8 mouse cellular contexts compared by ENCODE assay signal in genomic region chr16:76370041-76370715, GRCm38 (mm10). TPM values are rescaled to one million over a fixed set of nuclear protein-coding genes. Genes with fewer than 3 reads are reported as not detected.
A peak's percentile ranks its signal among the peaks of the same experiment; 100 is the strongest.
DNase-seq lines count a peak whose midpoint lies in the region; ATAC-seq and TF ChIP-seq lines count a peak whose summit lies in the region.

No protein-coding gene starts in this region.

- H3K9me3 ChIP-seq in embryonic facial prominence, embryonic 14.5 days (ENCODE audit: control insufficient read depth, low read length): no peaks in the 10 kb centered on the region
- no peaks in the 10 kb centered on the region for H3K9me3 ChIP-seq in hindbrain, embryonic 13.5 days
- no peaks in the 10 kb centered on the region for H3K9me3 ChIP-seq in liver, embryonic 13.5 days (replicated peaks)
- H3K9me3 ChIP-seq in neural tube, embryonic 13.5 days: no peaks in the 10 kb centered on the region

- intact Hi-C loops in heart, postnatal 25 days (cut with DNase I): loop anchor here (2.0 to 10.0 kb wide), 9 partner anchors 62 to 645 kb away; partner anchors contain the start of genes Hspa13 and Usp25

- H3K27ac ChIP-seq in bone marrow, adult 2 months (ENCODE audit: control insufficient read depth, insufficient read depth, low read depth, low read length, poor library complexity): no peak overlapping the region
- no peak overlapping the region for H3K27ac ChIP-seq in embryonic facial prominence, embryonic 14.5 days (replicated peaks; ENCODE audit: low read depth, low read length)
- no peak overlapping the region for H3K27ac ChIP-seq in hindbrain, embryonic 13.5 days
- peak overlapping the region; percentile 95 for H3K27ac ChIP-seq in liver, embryonic 13.5 days
- H3K27ac ChIP-seq in neural tube, embryonic 13.5 days (replicated peaks): no peak overlapping the region

- 0 out of 2 replicates have a peak, but pooled peaks cover 8% of the 10 kb centered on the region for H3K36me3 ChIP-seq in embryonic facial prominence, embryonic 14.5 days (ENCODE audit: control insufficient read depth, insufficient read depth, low read length)
- no peaks in the 10 kb centered on the region for H3K36me3 ChIP-seq in hindbrain, embryonic 13.5 days
- H3K36me3 ChIP-seq in liver, embryonic 13.5 days: peaks cover 17% of the 10 kb centered on the region
- H3K36me3 ChIP-seq in neural tube, embryonic 13.5 days: no peaks in the 10 kb centered on the region

- TF ChIP-seq CTCF in bone marrow, adult 2 months (IDR thresholded peaks at IDR 0.05; ENCODE audit: control insufficient read depth, insufficient read depth, low read length): peak; percentile 22; the same call in 1 of the 2 replicates

- ATAC-seq in embryonic facial prominence, embryonic 14.5 days (ENCODE audit: low read depth): 0 out of 2 replicates have a peak, but pooled peaks have one; percentile 10
- ATAC-seq in hindbrain, embryonic 13.5 days (ENCODE audit: low FRiP score): no peak
- ATAC-seq in liver, embryonic 13.5 days (ENCODE audit: low read depth): peak; percentile 79
- ATAC-seq in neural tube, embryonic 13.5 days (ENCODE audit: low read depth): no peak

- peak overlapping the region; percentile 99; the same call in 1 of the 2 replicates for H3K9ac ChIP-seq in embryonic facial prominence, embryonic 14.5 days (ENCODE audit: low read depth, low read length)
- peak overlapping the region; percentile 6; the same call in 1 of the 2 replicates for H3K9ac ChIP-seq in hindbrain, embryonic 13.5 days
- H3K9ac ChIP-seq in liver, embryonic 13.5 days: peak overlapping the region; percentile 100
- H3K9ac ChIP-seq in neural tube, embryonic 13.5 days: peak overlapping the region; percentile 9; the same call in 1 of the 2 replicates

- TF ChIP-seq POLR2A in bone marrow, adult 2 months (IDR thresholded peaks at IDR 0.05; ENCODE audit: borderline replicate concordance, control insufficient read depth, low read depth, low read length): no peak

- no peak overlapping the region for H3K4me3 ChIP-seq in bone marrow, adult 2 months (replicated peaks; ENCODE audit: control insufficient read depth, low read depth, low read length)
- H3K4me3 ChIP-seq in embryonic facial prominence, embryonic 14.5 days (ENCODE audit: low read depth, low read length): peak overlapping the region; percentile 83
- peak overlapping the region; percentile 84; the same call in 1 of the 2 replicates for H3K4me3 ChIP-seq in hindbrain, embryonic 13.5 days
- peak overlapping the region; percentile 96 for H3K4me3 ChIP-seq in liver, embryonic 13.5 days (replicated peaks)
- peak overlapping the region; percentile 85; the same call in 1 of the 2 replicates for H3K4me3 ChIP-seq in neural tube, embryonic 13.5 days

- WGBS in bone marrow, adult 2 months: 13% methylated on average over 6 of the region's 6 CpGs
- 25% methylated on average over 6 of the region's 6 CpGs for WGBS in embryonic facial prominence, embryonic 14.5 days
- WGBS in hindbrain, embryonic 13.5 days: 37% methylated on average over 6 of the region's 6 CpGs
- 28% methylated on average over 6 of the region's 6 CpGs for WGBS in liver, embryonic 13.5 days (ENCODE audit: insufficient replicate concordance)
- WGBS in neural tube, embryonic 13.5 days: 30% methylated on average over 6 of the region's 6 CpGs

- no peaks in the 10 kb centered on the region for H3K27me3 ChIP-seq in embryonic facial prominence, embryonic 14.5 days (replicated peaks; ENCODE audit: control insufficient read depth, insufficient read depth, low read length)
- H3K27me3 ChIP-seq in hindbrain, embryonic 13.5 days: no peaks in the 10 kb centered on the region
- no peaks in the 10 kb centered on the region for H3K27me3 ChIP-seq in liver, embryonic 13.5 days
- no peaks in the 10 kb centered on the region for H3K27me3 ChIP-seq in neural tube, embryonic 13.5 days

- peak; percentile 92 for DNase-seq in heart, adult 11 months
- DNase-seq in heart, postnatal 25 days (ENCODE audit: low spot score): no peak
- peak; percentile 74 for DNase-seq in embryonic facial prominence, embryonic 14.5 days (ENCODE audit: low spot score)
- peak; percentile 72 for DNase-seq in liver, embryonic 13.5 days
- DNase-seq in B cell, adult 2 months: no peak

- peaks cover 2% of the 10 kb centered on the region for H3K4me1 ChIP-seq in bone marrow, adult 2 months (ENCODE audit: control insufficient read depth, insufficient read depth, low read length)
- peaks cover 25% of the 10 kb centered on the region for H3K4me1 ChIP-seq in embryonic facial prominence, embryonic 14.5 days (ENCODE audit: control insufficient read depth, insufficient read depth, low read length)
- H3K4me1 ChIP-seq in hindbrain, embryonic 13.5 days (replicated peaks): peaks cover 39% of the 10 kb centered on the region
- peaks cover 71% of the 10 kb centered on the region for H3K4me1 ChIP-seq in liver, embryonic 13.5 days (replicated peaks)
- peaks cover 52% of the 10 kb centered on the region for H3K4me1 ChIP-seq in neural tube, embryonic 13.5 days (replicated peaks)

- H3K4me2 ChIP-seq in embryonic facial prominence, embryonic 14.5 days (ENCODE audit: low read depth, low read length): peak overlapping the region; percentile 60
- H3K4me2 ChIP-seq in hindbrain, embryonic 13.5 days: peak overlapping the region; percentile 67
- peak overlapping the region; percentile 94 for H3K4me2 ChIP-seq in liver, embryonic 13.5 days
- peak overlapping the region; percentile 66 for H3K4me2 ChIP-seq in neural tube, embryonic 13.5 days

RNA-seq across cellular contexts. Expression of gene Nrip1, which starts 3.4 kb away (rescaled TPM):
- 10 to 100 TPM; 23.4 to 27.3 TPM for total RNA-seq in heart, postnatal 25 days (2021)
- polyA plus RNA-seq in bone marrow, adult 2 months (2011; ENCODE audit: insufficient read depth, insufficient read length, low replicate concordance, missing spikeins): 6.7 and 7.1 TPM in 2 replicates
- polyA plus RNA-seq in embryonic facial prominence, embryonic 14.5 days (2014; fragmentation: Nextera tagmentation; extraction: Ambion mirVana): 34.5 and 35.5 TPM in 2 replicates
- 28.0 and 31.2 TPM in 2 replicates for polyA plus RNA-seq in hindbrain, embryonic 13.5 days (2015; fragmentation: Nextera tagmentation; extraction: Ambion mirVana)
- polyA plus RNA-seq in liver, embryonic 13.5 days (2015; fragmentation: Nextera tagmentation; extraction: Ambion mirVana): 20.2 and 20.4 TPM in 2 replicates
- polyA plus RNA-seq in neural tube, embryonic 13.5 days (2015; fragmentation: Nextera tagmentation; extraction: Ambion mirVana): 32.8 and 38.0 TPM in 2 replicates

Comparison
In these comparisons a context has a peak if more than half of its experiments do, and no peak if none do; other contexts are left out.
1. DNase-seq: peak in heart, adult 11 months (single experiment), embryonic facial prominence, embryonic 14.5 days (single experiment) and liver, embryonic 13.5 days (single experiment); none in heart, postnatal 25 days (single experiment) and B cell, adult 2 months (0 of 2).
2. ATAC-seq: peak in embryonic facial prominence, embryonic 14.5 days (single experiment) and liver, embryonic 13.5 days (single experiment); none in hindbrain, embryonic 13.5 days (single experiment) and neural tube, embryonic 13.5 days (single experiment).
3. H3K9ac ChIP-seq: peak in every context shown above with its lines; median percentile 100 in liver, embryonic 13.5 days; 99 in embryonic facial prominence, embryonic 14.5 days; 9 in neural tube, embryonic 13.5 days; 6 in hindbrain, embryonic 13.5 days.
4. Peak in every context shown above with its lines, with median percentiles within 50 percentile points of each other: H3K4me2 ChIP-seq.